Mouse (Mus musculus) thymus, adult 2 months (tissue): ENCODE results near the gene Mpig6b. TPM values are rescaled to one million over a fixed set of nuclear protein-coding genes. Genes with fewer than 3 reads are reported as not detected.
"Not testable (repeated sequence)": the region's sequence is repeated elsewhere in the genome, so short reads cannot be mapped to it uniquely, and the experiment has no call there.

ENCODE experiments used
- DNase-seq: peaks from one replicate; pipeline ENCODE4 v3.0.0; 2021
- H3K27ac ChIP-seq: fragments of 200-500 bp; 2 replicates; pipeline ENCODE4 v1.5.1; 2012; ENCODE audit warnings: low read length, control low read depth; ENCODE audit not compliant: control insufficient read depth, insufficient read depth
- H3K27me3 ChIP-seq: fragments of 200-500 bp; 2 replicates; pipeline ENCODE4 v1.6.1; 2012; ENCODE audit warnings: mild to moderate bottlenecking, low read length, moderate library complexity, mixed read lengths; ENCODE audit not compliant: control insufficient read depth, insufficient read depth
- H3K36me3 ChIP-seq: fragments of 200-500 bp; 2 replicates; pipeline ENCODE4 v1.6.1; 2012; ENCODE audit warnings: mild to moderate bottlenecking, low read length, moderate library complexity; ENCODE audit not compliant: control insufficient read depth, insufficient read depth
- H3K4me1 ChIP-seq: fragments of 200-500 bp; replicated peaks from 2 replicates; pipeline ENCODE4 v1.6.1; 2012; ENCODE audit warnings: low read length; ENCODE audit not compliant: control insufficient read depth, insufficient read depth
- H3K4me3 ChIP-seq: fragments of 200-500 bp; 2 replicates; pipeline ENCODE4 v1.5.1; 2012; ENCODE audit warnings: mild to moderate bottlenecking, low read length, control low read depth, moderate library complexity; ENCODE audit not compliant: control insufficient read depth, insufficient read depth
- CTCF ChIP-seq: fragments of 200-500 bp; IDR thresholded peaks from 2 replicates; pipeline ENCODE4 v1.5.1; 2012; ENCODE audit warnings: mild to moderate bottlenecking, control low read depth, low read length, moderate library complexity, borderline replicate concordance; ENCODE audit not compliant: control insufficient read depth, poor library complexity, insufficient read depth; ENCODE audit errors: extremely low read depth
- POLR2A ChIP-seq: fragments of 200-500 bp; IDR thresholded peaks from 2 replicates; pipeline ENCODE4 v1.6.1; 2012; ENCODE audit warnings: mild to moderate bottlenecking, low read length, control low read depth, moderate library complexity; ENCODE audit not compliant: control insufficient read depth, poor library complexity, insufficient read depth; ENCODE audit errors: extremely low read depth
- WGBS: fragments of 180-500 bp; shearing (Covaris S2); methylation state at CpG from one replicate; pipeline ENCODE4 v1.1.7; 2018; 5-methylcytosine and 5-hydroxymethylcytosine counted together
- polyA plus RNA-seq: library from polyadenylated mRNA; depleted of rRNA; stranded (reverse); fragments of >200 nt; gene quantifications from 2 replicates; pipeline ENCODE4 v1.2.3, GENCODE M21; 2012

Gene Mpig6b
- polyA plus RNA-seq, 1 experiment, result 0.20 TPM

- no peak overlapping the region for H3K4me3 ChIP-seq
- H3K36me3 ChIP-seq, result no peaks in the 10 kb centered on the region
- H3K27me3 ChIP-seq, result no peaks in the 10 kb centered on the region
- TF ChIP-seq CTCF (no peak), POLR2A (no peak)
- H3K4me1 ChIP-seq, result peaks cover 31% of the 10 kb centered on the region
- no peak for DNase-seq
- no peak overlapping the region for H3K27ac ChIP-seq
- 77% methylated on average over 7 of the region's 7 CpGs for WGBS
Observed at GRCm38 (mm10) chr17:35044904-35045806, 20.8 kb downstream of the Mpig6b start.

- peaks cover 22% of the 10 kb centered on the region for H3K4me1 ChIP-seq
Observed at GRCm38 (mm10) chr17:35043794-35044193, 22.2 kb downstream of the Mpig6b start.

GRCm38 (mm10) chr17:35039121-35039873 is 26.7 kb downstream of the Mpig6b start:
- H3K4me1 ChIP-seq, result peaks cover 3% of the 10 kb centered on the region
- no peak overlapping the region for H3K27ac ChIP-seq
- 94% methylated on average over 11 of the region's 11 CpGs for WGBS
- TF ChIP-seq CTCF (no peak), POLR2A (no peak)
- H3K27me3 ChIP-seq, result no peaks in the 10 kb centered on the region
- H3K4me3 ChIP-seq, result no peak overlapping the region
- DNase-seq, result no peak
- no peaks in the 10 kb centered on the region for H3K36me3 ChIP-seq

More at GRCm38 (mm10) chr17:35043794-35044193, 22.2 kb downstream of the Mpig6b start:
- no peaks in the 10 kb centered on the region for H3K27me3 ChIP-seq
- no peaks in the 10 kb centered on the region for H3K36me3 ChIP-seq
- H3K4me3 ChIP-seq, result no peak overlapping the region
- DNase-seq, result no peak
- no peak for TF ChIP-seq POLR2A
- TF ChIP-seq CTCF, result no peak
- 93% methylated on average over 4 of the region's 4 CpGs for WGBS
- H3K27ac ChIP-seq, result no peak overlapping the region

GRCm38 (mm10) chr17:35034896-35035295 is 31.1 kb downstream of the Mpig6b start:
- no peaks in the 10 kb centered on the region for H3K36me3 ChIP-seq
- WGBS, result 69% methylated on average over 6 of the region's 6 CpGs
- no peak for DNase-seq
- no peak for TF ChIP-seq POLR2A
- TF ChIP-seq CTCF, result no peak
- peaks cover 10% of the 10 kb centered on the region for H3K4me1 ChIP-seq
- H3K4me3 ChIP-seq, result no peak overlapping the region
- H3K27ac ChIP-seq, result no peak overlapping the region
- no peaks in the 10 kb centered on the region for H3K27me3 ChIP-seq

- not testable (repeated sequence) for DNase-seq, H3K4me3 ChIP-seq, H3K27me3 ChIP-seq, H3K27ac ChIP-seq, H3K36me3 ChIP-seq
- H3K4me1 ChIP-seq, result peaks cover 22% of the 10 kb centered on the region
- 79% methylated on average over 1 of the region's 1 CpGs for WGBS
Observed at GRCm38 (mm10) chr17:35033703-35034102, 32.3 kb downstream of the Mpig6b start.

- TF ChIP-seq POLR2A (no peak), CTCF (no peak)
- Histone ChIP-seq H3K4me1 (peaks cover 32% of the 10 kb centered on the region), H3K27me3 (no peaks in the 10 kb centered on the region), H3K27ac (no peak overlapping the region), H3K4me3 (no peak overlapping the region), H3K36me3 (no peaks in the 10 kb centered on the region)
- 80% methylated on average over 8 of the region's 8 CpGs for WGBS
- no peak for DNase-seq
Observed at GRCm38 (mm10) chr17:35032323-35032870, 33.6 kb downstream of the Mpig6b start.
